Mouse (Mus musculus) C2C12 (cell line): ENCODE results near the gene Sco2. TPM values are rescaled to one million over a fixed set of nuclear protein-coding genes. Genes with fewer than 3 reads are reported as not detected.

Experiments used
- H3K27me3 ChIP-seq: one replicate; pipeline ENCODE4 v1.6.1; 2011; ENCODE audit not compliant: control insufficient read depth, insufficient read depth, insufficient read length
- H3K36me3 ChIP-seq: one replicate; pipeline ENCODE4 v1.6.1; 2011; ENCODE audit not compliant: control insufficient read depth, insufficient read depth
- H3K4me3 ChIP-seq: one replicate; pipeline ENCODE4 v1.5.1; 2011; ENCODE audit warnings: mild to moderate bottlenecking, control low read depth; ENCODE audit not compliant: poor library complexity, insufficient read depth, severe bottlenecking
- H3K79me2 ChIP-seq: one replicate; pipeline ENCODE4 v1.6.1; 2011; ENCODE audit not compliant: control insufficient read depth, insufficient read depth
- H3K79me3 ChIP-seq: one replicate; pipeline ENCODE4 v1.6.1; 2011; ENCODE audit warnings: low read depth, control low read depth
- H3ac ChIP-seq: one replicate; pipeline ENCODE3; 2011; ENCODE audit warnings: low read depth; ENCODE audit not compliant: control insufficient read depth, insufficient read length
- CEBPB ChIP-seq: IDR thresholded peaks from one replicate; pipeline ENCODE4 v1.6.1; 2011; ENCODE audit warnings: low read depth, mild to moderate bottlenecking, control low read depth, moderate library complexity
- CTCF ChIP-seq: IDR thresholded peaks from one replicate; pipeline ENCODE4 v1.5.1; 2011; ENCODE audit not compliant: control insufficient read depth, insufficient read depth, insufficient read length
- FOSL1 ChIP-seq: IDR thresholded peaks from one replicate; pipeline ENCODE4 v1.8.0; 2011; ENCODE audit warnings: mild to moderate bottlenecking, low read length; ENCODE audit not compliant: poor library complexity, insufficient read depth, severe bottlenecking
- MAX ChIP-seq: IDR thresholded peaks from one replicate; pipeline ENCODE4 v1.6.1; 2011; ENCODE audit warnings: mild to moderate bottlenecking, control low read depth
- MYOD1 ChIP-seq: IDR thresholded peaks from one replicate; pipeline ENCODE4 v1.6.1; 2011; ENCODE audit warnings: low read depth; ENCODE audit not compliant: control insufficient read depth, insufficient read length
- MYOG ChIP-seq: IDR thresholded peaks from one replicate; pipeline ENCODE4 v1.6.1; 2011; ENCODE audit not compliant: control insufficient read depth, insufficient read length; ENCODE audit errors: extremely low read depth
- USF1 ChIP-seq: IDR thresholded peaks from one replicate; pipeline ENCODE4 v1.6.1; 2011; ENCODE audit warnings: low read depth, mild to moderate bottlenecking, control low read depth, moderate library complexity
- polyA plus RNA-seq: library from polyadenylated mRNA; unstranded; fragments of >200 nt; fragmentation: generic; extraction: Trizol; gene quantifications from one replicate; pipeline ENCODE4 v1.2.1, GENCODE M21; 2012; ENCODE audit warnings: missing spikeins

The Sco2 gene
- polyA plus RNA-seq, 1 experiment: 47.6 TPM

DNA sequence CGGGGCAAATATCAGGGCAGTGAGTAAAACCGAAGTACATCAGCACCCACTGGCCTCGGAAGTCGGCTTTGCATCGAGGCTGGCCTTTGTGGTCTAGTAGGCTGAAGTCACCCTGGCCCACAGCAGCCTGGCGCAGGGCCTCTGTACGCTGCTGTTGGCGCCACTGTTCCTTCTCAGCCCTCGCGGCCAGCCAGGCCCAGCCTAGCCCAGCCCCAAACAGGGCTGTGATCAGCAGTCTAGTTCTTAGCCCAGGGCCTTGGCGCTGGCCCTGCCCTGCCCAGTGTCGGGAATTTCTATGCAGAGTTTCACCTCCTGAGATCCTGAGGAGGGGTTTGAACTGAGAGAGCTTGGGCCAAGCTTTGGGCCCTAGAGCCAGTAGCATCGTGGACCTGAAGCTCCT lies 1.6 kb downstream of the Sco2 start:
- peaks cover 30% of the 10 kb centered on the region for H3K79me2 ChIP-seq
- peaks cover 6% of the 10 kb centered on the region for H3K27me3 ChIP-seq
- H3ac ChIP-seq: no peak overlapping the region
- TF ChIP-seq CEBPB: no peak
- no peak for TF ChIP-seq MYOD1
- no peak for TF ChIP-seq CTCF
- TF ChIP-seq MAX: no peak
- no peak for TF ChIP-seq MYOG
- TF ChIP-seq USF1: no peak
- no peak for TF ChIP-seq FOSL1
- no peak overlapping the region for H3K4me3 ChIP-seq
- peaks cover 58% of the 10 kb centered on the region for H3K36me3 ChIP-seq
- peaks cover 13% of the 10 kb centered on the region for H3K79me3 ChIP-seq

DNA sequence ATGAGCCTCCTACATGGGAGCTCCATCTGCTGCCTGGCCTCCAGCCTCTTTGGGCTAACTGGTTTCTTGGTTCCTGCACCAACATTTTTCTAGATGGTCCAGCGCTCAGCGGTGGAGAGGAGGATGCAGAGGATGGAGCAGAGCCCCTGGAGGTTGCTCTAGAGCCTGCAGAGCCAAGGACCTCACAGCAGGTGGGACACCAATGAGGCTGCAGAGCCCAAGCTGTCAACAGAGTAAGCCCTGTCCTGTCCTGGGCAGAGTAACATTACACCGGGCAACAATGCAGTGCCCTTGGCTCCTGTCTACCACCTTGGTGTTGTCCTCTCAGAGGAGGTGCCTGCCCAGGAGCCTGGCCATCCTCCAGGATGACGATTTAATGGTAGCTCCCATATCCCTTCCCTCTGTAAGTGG lies 8.5 kb downstream of the Sco2 start:
- peaks cover 99% of the 10 kb centered on the region for H3K36me3 ChIP-seq
- no peak overlapping the region for H3ac ChIP-seq
- H3K79me2 ChIP-seq: peaks cover 33% of the 10 kb centered on the region
- peaks cover 17% of the 10 kb centered on the region for H3K79me3 ChIP-seq
- no peak overlapping the region for H3K4me3 ChIP-seq
- TF ChIP-seq CEBPB (no peak), MAX (no peak), MYOG (no peak), MYOD1 (no peak), CTCF (no peak), FOSL1 (no peak), USF1 (no peak)
- H3K27me3 ChIP-seq: no peaks in the 10 kb centered on the region

DNA sequence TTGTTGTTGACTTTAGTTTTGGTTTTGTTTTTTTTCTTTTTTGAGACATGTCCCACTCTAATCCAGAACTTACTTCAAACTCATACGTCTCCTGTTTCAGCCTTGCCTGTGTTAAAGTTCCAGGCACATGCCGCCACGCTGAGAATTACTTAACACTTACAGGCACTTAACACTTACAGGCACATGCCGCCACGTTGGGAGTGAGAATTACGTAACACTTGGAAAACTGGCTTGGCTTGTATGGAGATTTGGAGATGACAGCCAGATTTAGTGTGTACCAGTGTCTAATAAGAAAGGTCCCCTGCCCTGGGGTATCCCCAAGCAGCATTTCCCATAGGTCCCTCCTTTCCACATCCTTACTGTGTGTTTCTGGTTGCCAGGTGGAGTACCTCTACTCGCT lies 10.6 kb downstream of the Sco2 start:
- H3K36me3 ChIP-seq: peaks cover 95% of the 10 kb centered on the region
- H3K79me3 ChIP-seq: peaks cover 37% of the 10 kb centered on the region
- H3K27me3 ChIP-seq: no peaks in the 10 kb centered on the region
- no peak overlapping the region for H3ac ChIP-seq
- H3K4me3 ChIP-seq: no peak overlapping the region
- H3K79me2 ChIP-seq: peaks cover 54% of the 10 kb centered on the region
- no peak for TF ChIP-seq MAX
- TF ChIP-seq MYOG: no peak
- TF ChIP-seq USF1: no peak
- no peak for TF ChIP-seq CEBPB
- no peak for TF ChIP-seq FOSL1
- TF ChIP-seq MYOD1: no peak
- no peak for TF ChIP-seq CTCF

DNA sequence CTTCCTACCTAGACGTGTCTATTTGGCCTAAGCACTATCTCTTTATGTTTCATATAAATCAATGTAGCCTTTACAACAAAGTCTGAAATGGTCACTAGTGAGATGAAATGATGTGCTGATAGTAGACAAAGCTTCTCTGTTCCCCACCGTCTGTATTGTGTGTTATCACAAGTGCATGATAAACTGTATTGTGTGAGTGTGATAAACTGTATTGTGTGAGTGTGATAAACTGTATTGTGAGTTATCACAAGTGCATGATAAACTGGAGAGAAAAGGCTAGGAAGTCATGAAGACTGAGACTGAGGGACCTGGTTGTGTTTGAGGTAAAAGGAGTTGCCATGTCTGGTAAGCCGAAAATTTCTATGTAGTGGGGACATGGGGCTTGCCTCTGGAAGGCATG lies 14.9 kb downstream of the Sco2 start:
- H3K79me3 ChIP-seq: peaks cover 67% of the 10 kb centered on the region
- peaks cover 60% of the 10 kb centered on the region for H3K36me3 ChIP-seq
- TF ChIP-seq MAX (no peak), FOSL1 (no peak), USF1 (no peak), CEBPB (no peak), MYOD1 (no peak), MYOG (no peak), CTCF (no peak)
- no peaks in the 10 kb centered on the region for H3K27me3 ChIP-seq
- no peak overlapping the region for H3ac ChIP-seq
- H3K79me2 ChIP-seq: peaks cover 96% of the 10 kb centered on the region
- no peak overlapping the region for H3K4me3 ChIP-seq

DNA sequence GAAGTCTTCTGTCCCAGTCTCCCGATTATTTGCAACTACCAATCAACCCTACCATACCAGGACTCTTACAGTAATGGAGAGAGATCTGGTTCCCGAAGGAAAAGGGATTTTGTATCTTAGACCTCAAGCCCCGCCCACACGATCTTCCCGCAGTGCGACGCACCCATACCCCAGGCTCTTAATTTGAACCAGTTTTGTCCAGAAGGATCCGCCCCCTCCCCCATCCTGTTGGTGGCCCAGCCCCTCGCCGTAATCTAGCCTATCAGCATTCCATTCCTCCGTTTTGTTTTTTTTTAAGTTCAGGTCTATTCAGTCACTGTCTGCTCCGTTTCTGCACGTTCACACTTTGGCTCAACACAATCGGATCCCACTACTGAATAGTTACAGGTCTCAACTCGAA lies 17.3 kb downstream of the Sco2 start:
- H3K79me3 ChIP-seq: peaks cover 65% of the 10 kb centered on the region
- peaks cover 89% of the 10 kb centered on the region for H3K79me2 ChIP-seq
- H3ac ChIP-seq: peak overlapping the region; percentile 81
- H3K4me3 ChIP-seq: peak overlapping the region; percentile 94
- H3K27me3 ChIP-seq: no peaks in the 10 kb centered on the region
- H3K36me3 ChIP-seq: peaks cover 61% of the 10 kb centered on the region
- TF ChIP-seq FOSL1 (no peak), MAX (peak; percentile 61), MYOG (no peak), CTCF (no peak), USF1 (no peak), CEBPB (no peak), MYOD1 (no peak)
